Mouse (Mus musculus): ENCODE data around the gene 3300002I08Rik. TPM values are rescaled to one million over a fixed set of nuclear protein-coding genes. Genes with fewer than 3 reads are reported as not detected.

The 3300002I08Rik gene
- 2.5 TPM for polyA plus RNA-seq (2014; fragmentation: Illumina TruSeq; extraction: RNeasy Lipid Tissue Mini Kit (QIAGEN cat#74804); ENCODE audit: low read depth, low replicate concordance)

DNA sequence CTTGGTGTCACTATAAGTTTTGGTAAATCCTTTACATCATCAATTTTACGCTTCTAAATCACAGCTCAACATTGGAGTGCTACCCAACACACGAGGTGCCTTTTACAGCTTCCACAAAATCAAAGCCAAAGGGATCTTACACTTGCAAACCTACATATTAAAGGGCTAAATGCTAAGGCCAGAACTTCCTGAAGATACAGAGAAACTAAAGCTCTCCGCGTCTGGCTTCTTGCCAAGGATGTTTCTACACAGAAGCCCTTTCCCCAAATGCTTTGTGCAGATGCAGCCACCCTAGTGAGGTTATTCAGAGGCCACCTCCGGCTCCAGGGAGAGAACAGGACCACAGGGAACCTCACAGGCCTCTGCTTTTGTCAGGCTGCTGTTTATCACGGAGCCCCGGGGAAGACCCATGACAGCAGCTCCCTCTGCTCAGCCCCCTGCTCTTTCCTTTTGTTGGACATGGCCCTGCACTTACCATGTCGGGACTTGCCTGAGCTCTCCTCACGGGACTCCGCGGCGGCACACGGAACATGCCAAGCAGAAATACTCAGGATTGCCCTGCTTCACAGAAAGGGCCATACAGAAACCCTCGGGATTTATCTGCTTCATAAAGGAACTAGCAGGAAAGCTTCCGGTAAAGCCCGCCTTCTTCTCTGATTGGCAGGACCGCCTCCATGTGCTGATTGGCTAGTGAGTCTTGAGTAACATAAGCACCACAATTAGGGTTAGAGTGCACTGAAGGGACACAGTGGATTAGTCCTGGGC is at the start of gene 3300002I08Rik:
TSS of gene 3300002I08Rik (minus strand) at position 653 of the 765 bp plus-strand sequence.

DNA sequence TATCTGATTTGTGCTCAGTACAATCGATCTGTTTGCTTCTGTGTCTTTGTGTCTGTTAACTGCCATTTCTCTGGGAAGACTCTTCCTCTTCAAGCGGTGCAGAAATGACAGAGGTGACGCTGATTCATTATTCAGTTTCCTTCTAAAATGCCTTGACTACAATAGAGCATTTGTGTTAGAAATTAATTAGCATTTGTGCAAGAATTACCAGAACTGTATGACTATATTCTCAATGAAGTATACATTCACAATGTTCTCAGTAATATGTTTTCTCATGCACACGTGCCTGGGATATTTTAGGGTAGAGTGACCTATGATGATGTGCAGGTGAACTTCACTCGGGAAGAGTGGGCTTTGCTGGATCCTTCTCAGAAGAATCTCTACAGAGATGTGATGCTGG is 39.2 kb downstream of the 3300002I08Rik start, which contains the start of gene Gm10130:
TSS of gene Gm10130 (plus strand) at position 301 of the 400 bp plus-strand sequence.

Other genes with a start within 250 kb of the 3300002I08Rik start
- 6.3 TPM for gene Zfp120, start 226.1 kb downstream of the 3300002I08Rik start, polyA plus RNA-seq (2014; fragmentation: Illumina TruSeq; extraction: RNeasy Lipid Tissue Mini Kit (QIAGEN cat#74804); ENCODE audit: low read depth, low replicate concordance)
- not detected for gene Gm10770, start 183.1 kb downstream of the 3300002I08Rik start, polyA plus RNA-seq (2014; fragmentation: Illumina TruSeq; extraction: RNeasy Lipid Tissue Mini Kit (QIAGEN cat#74804); ENCODE audit: low read depth, low replicate concordance)
- gene Gm14139, start 181.0 kb downstream of the 3300002I08Rik start, polyA plus RNA-seq (2014; fragmentation: Illumina TruSeq; extraction: RNeasy Lipid Tissue Mini Kit (QIAGEN cat#74804); ENCODE audit: low read depth, low replicate concordance): not detected
- 1.0 TPM for gene Zfp937, start 144.7 kb downstream of the 3300002I08Rik start, polyA plus RNA-seq (2014; fragmentation: Illumina TruSeq; extraction: RNeasy Lipid Tissue Mini Kit (QIAGEN cat#74804); ENCODE audit: low read depth, low replicate concordance)
- 1.5 TPM for gene Gm21994, start 107.2 kb downstream of the 3300002I08Rik start, polyA plus RNA-seq (2014; fragmentation: Illumina TruSeq; extraction: RNeasy Lipid Tissue Mini Kit (QIAGEN cat#74804); ENCODE audit: low read depth, low replicate concordance)
- gene Gm14124, start 105.2 kb downstream of the 3300002I08Rik start, polyA plus RNA-seq (2014; fragmentation: Illumina TruSeq; extraction: RNeasy Lipid Tissue Mini Kit (QIAGEN cat#74804); ENCODE audit: low read depth, low replicate concordance): not detected
- not detected for gene Gm10130, start 39.1 kb downstream of the 3300002I08Rik start, polyA plus RNA-seq (2014; fragmentation: Illumina TruSeq; extraction: RNeasy Lipid Tissue Mini Kit (QIAGEN cat#74804); ENCODE audit: low read depth, low replicate concordance)
- gene Zfp442, start 88.7 kb upstream of the 3300002I08Rik start, polyA plus RNA-seq (2014; fragmentation: Illumina TruSeq; extraction: RNeasy Lipid Tissue Mini Kit (QIAGEN cat#74804); ENCODE audit: low read depth, low replicate concordance): 3.7 TPM
- gene Zfp345, start 122.3 kb upstream of the 3300002I08Rik start, polyA plus RNA-seq (2014; fragmentation: Illumina TruSeq; extraction: RNeasy Lipid Tissue Mini Kit (QIAGEN cat#74804); ENCODE audit: low read depth, low replicate concordance): not detected
- gene Cst7, start 207.7 kb upstream of the 3300002I08Rik start, polyA plus RNA-seq (2014; fragmentation: Illumina TruSeq; extraction: RNeasy Lipid Tissue Mini Kit (QIAGEN cat#74804); ENCODE audit: low read depth, low replicate concordance): not detected
- 39.2 TPM for gene Apmap, start 245.8 kb upstream of the 3300002I08Rik start, polyA plus RNA-seq (2014; fragmentation: Illumina TruSeq; extraction: RNeasy Lipid Tissue Mini Kit (QIAGEN cat#74804); ENCODE audit: low read depth, low replicate concordance)

Data from heart, adult 10 weeks (tissue).